Mouse (Mus musculus): Measurements from ENCODE around the gene Tspan5.

- TF ChIP-seq CTCF (IDR thresholded peaks at IDR 0.05; ENCODE audit: insufficient read depth, low read length) = no peak
- TF ChIP-seq POLR2A (IDR thresholded peaks at IDR 0.05; ENCODE audit: borderline replicate concordance, extremely low read depth, low read depth, low read length) = no peak
Measured at GRCm38 (mm10) chr3:138757283-138757682, 15.3 kb downstream of the Tspan5 start.

All from lung, adult 2 months (tissue).